Mouse (Mus musculus): ENCODE results near the gene Mtmr3.

DNA sequence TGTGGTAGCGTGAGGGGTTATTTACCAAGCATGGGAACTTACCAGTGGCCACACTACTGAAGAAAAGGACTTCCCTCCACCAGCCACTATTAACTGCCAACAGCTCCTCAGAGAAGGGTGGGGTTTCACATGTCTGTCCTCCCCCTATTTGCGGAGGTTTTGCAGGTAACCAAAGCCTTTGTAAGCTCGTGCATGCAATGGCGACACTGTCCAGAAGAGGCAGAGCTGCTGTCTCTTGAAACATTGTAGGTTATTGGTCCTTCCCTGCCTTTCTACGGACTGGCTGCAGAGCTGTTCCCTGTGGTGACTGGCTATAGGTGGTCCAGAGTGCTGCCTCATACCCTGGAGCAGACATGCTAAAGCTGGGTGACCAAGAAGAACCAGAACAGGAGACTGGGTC lies 125.6 kb downstream of the Mtmr3 start:
- TF ChIP-seq CTCF (IDR thresholded peaks at IDR 0.05) (no peak), EP300 (IDR thresholded peaks at IDR 0.05) (no peak)
